Comparison of ENCODE assay signal across 17 mouse cellular contexts in genomic region chr3:51048739-51049138, GRCm38 (mm10).
"Had no signal": no experiment of that assay in that cellular context is flagged by ENCODE, and none has a peak within 500 bp of the region (broad histone marks: within the 10 kb centered on the region; RNA-seq: fewer than 3 reads in every experiment).

No protein-coding gene starts in this region.

- DNase-seq: gastrocnemius, adult 2 months; gastrocnemius, postnatal 10 days; gastrocnemius, postnatal 25 days; heart, adult 18-20 months; heart, postnatal 10 days; heart, postnatal 4 days; kidney, adult 18-20 months; kidney, adult 8-10 months; kidney, postnatal 10 days; kidney, postnatal 25 days; kidney, postnatal 4 days; liver; liver, embryonic 13.5 days had no signal

- ATAC-seq: hindbrain, embryonic 16.5 days; inflammation-experienced regulatory T-cells, adult 6 months; intestine, embryonic 15.5 days; intestine, postnatal 0 days had no signal
